Mouse (Mus musculus): Measurements from ENCODE around the gene Uba2.

DNA sequence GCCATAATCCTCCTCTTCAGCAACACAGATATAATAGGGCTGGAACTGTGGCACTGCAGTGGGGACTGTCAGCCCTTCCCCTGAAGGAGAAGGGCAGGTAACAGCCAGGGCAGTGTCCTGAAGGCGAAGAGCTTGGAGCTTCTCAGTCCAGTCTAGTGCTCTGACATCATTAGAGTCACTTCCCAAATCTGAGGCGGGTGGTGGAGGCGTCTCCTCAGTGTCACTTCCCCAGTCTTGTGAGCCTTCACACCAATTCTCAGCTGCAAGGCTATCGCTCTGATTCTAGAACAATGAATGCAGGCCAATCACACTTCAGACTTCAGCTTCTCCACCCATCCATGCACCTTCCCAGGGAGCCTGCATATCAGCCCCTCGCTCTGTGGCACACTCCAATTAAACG is 23.4 kb upstream of the Uba2 start:
- TF ChIP-seq POLR2A (IDR thresholded peaks at IDR 0.05; ENCODE audit: low read depth, low read length), result no peak
- TF ChIP-seq CTCF (IDR thresholded peaks at IDR 0.05; ENCODE audit: extremely low read depth, insufficient read length, insufficient replicate concordance, low read depth, low read length), result no peak
